Mouse (Mus musculus) kidney, embryonic 15.5 days (tissue): ENCODE measurements at regions not wholly inside any gene's neighbourhood (a gene's known extent, or its start where the extent isn't known, plus 50 kb on each side); places are given as distances from the start of the nearest gene placed in this dataset.

Source experiments
- ATAC-seq: fragments of 200-750 bp; cut with Nextera tagmentation; replicated peaks from 2 replicates; pipeline ENCODE4 v1.8.0; 2017; ENCODE audit warnings: moderate TSS enrichment; ENCODE audit not compliant: low FRiP score
- H3K27ac ChIP-seq: fragments of 300-500 bp; sonication (generic); 2 replicates; pipeline ENCODE4 v1.5.1; 2015; ENCODE audit warnings: mild to moderate bottlenecking, inconsistent platforms
- H3K27me3 ChIP-seq: fragments of 300-500 bp; sonication (generic); 2 replicates; pipeline ENCODE4 v1.6.1; 2015; ENCODE audit warnings: inconsistent platforms
- H3K36me3 ChIP-seq: fragments of 300-500 bp; sonication (generic); 2 replicates; pipeline ENCODE4 v1.6.1; 2015; ENCODE audit warnings: inconsistent platforms
- H3K4me1 ChIP-seq: fragments of 300-500 bp; sonication (generic); 2 replicates; pipeline ENCODE4 v1.6.1; 2015; ENCODE audit warnings: inconsistent platforms
- H3K4me2 ChIP-seq: fragments of 300-500 bp; sonication (generic); 2 replicates; pipeline ENCODE4 v1.6.1; 2015; ENCODE audit warnings: moderate library complexity, mild to moderate bottlenecking, inconsistent platforms
- H3K4me3 ChIP-seq: fragments of 300-500 bp; sonication (generic); replicated peaks from 2 replicates; pipeline ENCODE4 v1.5.1; 2015; ENCODE audit warnings: mild to moderate bottlenecking, inconsistent platforms
- H3K9ac ChIP-seq: fragments of 300-500 bp; sonication (generic); 2 replicates; pipeline ENCODE4 v1.6.1; 2015; ENCODE audit warnings: mild to moderate bottlenecking, inconsistent platforms
- H3K9me3 ChIP-seq: fragments of 300-500 bp; sonication (generic); replicated peaks from 2 replicates; pipeline ENCODE4 v1.6.1; 2016; ENCODE audit warnings: inconsistent platforms
- WGBS: fragments of 180-500 bp; shearing (Covaris S2); methylation state at CpG from one replicate; pipeline ENCODE4 v1.1.7; 2015; ENCODE audit warnings: mixed read lengths; 5-methylcytosine and 5-hydroxymethylcytosine counted together

DNA sequence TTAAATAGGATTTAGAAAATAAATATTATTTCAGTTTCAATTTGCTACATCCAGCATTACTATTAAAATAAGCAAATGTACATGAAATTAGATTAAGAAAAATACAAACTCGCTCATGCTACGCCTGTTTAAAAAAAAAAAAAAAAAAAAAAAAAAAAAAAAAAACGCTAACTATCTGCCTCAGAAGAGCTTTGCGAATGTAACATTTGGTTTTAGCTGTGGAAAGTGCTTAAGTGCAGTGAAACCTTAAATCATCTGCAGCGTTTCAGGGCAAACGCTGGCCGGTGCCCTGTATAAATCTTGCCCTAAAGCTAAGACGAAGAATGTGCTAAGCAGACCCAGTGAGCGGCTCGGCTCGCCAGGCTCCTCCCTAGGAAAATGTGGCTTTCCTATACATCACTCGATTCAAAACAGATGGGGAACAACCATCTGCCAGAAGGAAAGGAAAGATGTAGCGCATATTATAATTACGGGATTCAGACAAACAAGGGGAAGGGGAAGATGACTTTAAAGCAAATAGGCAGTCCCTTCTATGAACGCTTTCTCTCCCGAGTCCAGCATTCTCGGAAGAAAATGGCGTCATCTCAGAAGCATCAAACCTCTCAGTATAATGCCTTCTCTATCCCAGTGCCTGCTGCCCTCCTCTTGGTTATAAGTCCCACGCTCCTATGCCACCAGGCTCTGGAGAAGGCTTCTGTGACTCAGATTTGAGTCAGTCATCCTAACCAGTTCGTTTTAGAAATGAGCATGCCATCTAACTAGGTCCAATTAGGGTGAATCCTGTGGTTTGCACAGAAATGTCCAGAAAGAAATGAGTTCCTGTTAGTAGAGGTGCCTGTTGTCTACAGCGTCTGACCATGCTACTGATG is 105.2 kb upstream of the Supt20 start:
- Histone ChIP-seq H3K27me3 (no peaks in the 10 kb centered on the region), H3K4me3 (no peak overlapping the region), H3K36me3 (no peaks in the 10 kb centered on the region), H3K4me1 (peaks cover 10% of the 10 kb centered on the region), H3K4me2 (peak overlapping the region; percentile 24; the same call in 1 of the 2 replicates), H3K9me3 (no peaks in the 10 kb centered on the region), H3K27ac (peak overlapping the region; percentile 71), H3K9ac (no peak overlapping the region)
- WGBS, result 45% methylated on average over 21 of the region's 21 CpGs
- ATAC-seq, result 0 out of 2 replicates have a peak, but pooled peaks have one; percentile 64

DNA sequence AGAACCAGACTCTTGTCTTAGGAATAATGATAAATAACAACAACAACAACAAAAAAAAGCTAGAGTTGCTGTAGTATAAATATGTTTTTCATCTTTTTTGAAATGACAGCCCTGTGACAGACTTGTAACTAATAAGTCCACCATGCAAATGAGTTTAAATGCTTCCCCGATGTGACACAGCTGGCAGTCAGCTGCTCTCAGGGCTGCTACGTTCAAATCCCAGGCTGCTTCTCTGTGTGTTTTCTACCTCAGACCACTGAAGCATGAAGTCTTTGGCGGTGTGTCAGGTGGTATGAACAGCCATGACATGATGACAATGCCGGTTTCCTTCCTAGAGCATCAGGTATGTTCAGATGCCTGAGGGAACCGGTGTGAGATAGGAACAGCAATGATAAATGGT is 104.4 kb upstream of the Supt20 start:
- no peaks in the 10 kb centered on the region for H3K36me3 ChIP-seq

DNA sequence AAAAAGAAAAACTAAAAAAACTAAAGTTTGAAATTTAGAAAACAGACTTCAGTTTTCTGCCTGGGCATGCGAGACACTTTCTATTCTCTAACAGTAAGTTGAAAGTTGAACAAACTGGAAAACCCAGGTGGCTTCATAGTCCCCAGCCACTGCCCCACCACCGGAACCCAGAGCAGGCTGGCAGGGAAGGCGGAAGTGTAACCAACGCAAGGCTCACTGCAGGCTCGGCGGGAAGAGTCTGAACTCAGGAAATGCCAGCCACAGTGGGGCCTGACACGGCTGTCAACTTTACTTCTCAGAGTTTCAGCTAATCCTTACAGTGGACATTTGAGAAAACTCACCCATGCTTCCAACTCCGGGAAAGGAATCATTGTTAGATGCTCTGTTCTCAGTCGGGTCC is 102.6 kb upstream of the Supt20 start:
- H3K36me3 ChIP-seq, result no peaks in the 10 kb centered on the region
- no peak overlapping the region for H3K4me2 ChIP-seq
- no peaks in the 10 kb centered on the region for H3K27me3 ChIP-seq
- no peak overlapping the region for H3K9ac ChIP-seq
- ATAC-seq, result no peak
- peaks cover 19% of the 10 kb centered on the region for H3K4me1 ChIP-seq
- WGBS, result 73% methylated on average over 9 of the region's 9 CpGs
- H3K9me3 ChIP-seq, result no peaks in the 10 kb centered on the region
- H3K4me3 ChIP-seq, result no peak overlapping the region
- H3K27ac ChIP-seq, result no peak overlapping the region

More for the DNA sequence above, 104.4 kb upstream of the Supt20 start:
- H3K4me1 ChIP-seq, result peaks cover 18% of the 10 kb centered on the region
- WGBS, result 62% methylated on average over 5 of the region's 5 CpGs
- no peak overlapping the region for H3K27ac ChIP-seq
- ATAC-seq, result no peak
- H3K9ac ChIP-seq, result no peak overlapping the region
- no peak overlapping the region for H3K4me2 ChIP-seq
- no peaks in the 10 kb centered on the region for H3K9me3 ChIP-seq
- no peaks in the 10 kb centered on the region for H3K27me3 ChIP-seq
- no peak overlapping the region for H3K4me3 ChIP-seq

DNA sequence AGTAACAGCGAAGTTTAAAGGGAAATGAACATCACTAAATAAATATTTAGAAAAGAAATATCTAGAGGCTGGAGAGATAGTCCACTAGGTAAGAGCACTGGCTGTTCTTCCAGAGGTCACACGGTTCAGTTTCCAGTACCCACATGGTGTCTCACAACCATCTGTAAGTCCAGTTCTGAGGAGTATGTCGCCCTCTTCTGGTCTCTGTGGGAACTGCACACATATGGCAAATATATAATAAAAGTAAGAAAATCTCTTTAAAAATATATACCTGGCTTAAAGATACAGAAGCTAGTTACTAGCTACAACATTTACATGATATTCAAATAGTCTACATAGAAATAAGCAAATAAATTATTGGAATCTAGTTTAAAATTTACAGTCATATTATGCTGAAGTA is 101.4 kb upstream of the Supt20 start:
- WGBS, result 70% methylated on average over 3 of the region's 3 CpGs
- Histone ChIP-seq H3K4me1 (peaks cover 19% of the 10 kb centered on the region), H3K9me3 (no peaks in the 10 kb centered on the region), H3K27ac (no peak overlapping the region), H3K27me3 (no peaks in the 10 kb centered on the region), H3K4me3 (no peak overlapping the region), H3K4me2 (no peak overlapping the region), H3K9ac (no peak overlapping the region), H3K36me3 (no peaks in the 10 kb centered on the region)
- no peak for ATAC-seq

DNA sequence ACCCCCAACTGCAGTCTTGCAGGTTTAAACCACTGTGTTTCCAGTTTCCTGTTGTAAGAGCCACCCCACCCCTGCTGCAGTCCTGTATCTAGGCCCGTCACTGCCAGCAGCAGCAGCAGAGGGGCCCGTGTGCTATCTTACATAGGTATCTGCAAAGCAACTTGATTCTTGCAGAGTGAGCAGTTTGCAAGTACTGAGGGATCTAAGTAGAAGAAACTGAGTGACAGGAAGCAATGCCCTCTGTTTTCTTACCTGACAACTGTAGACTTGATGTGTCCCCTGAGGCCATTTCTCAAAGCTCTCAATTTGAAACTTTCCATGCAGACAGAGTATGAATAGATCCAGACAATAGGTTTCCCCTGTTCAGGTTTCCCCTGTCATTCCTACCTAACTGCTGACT is 100.5 kb upstream of the Supt20 start:
- Histone ChIP-seq H3K4me3 (no peak overlapping the region), H3K27ac (no peak overlapping the region; the same call in 1 of the 2 replicates), H3K9ac (no peak overlapping the region), H3K9me3 (no peaks in the 10 kb centered on the region), H3K36me3 (no peaks in the 10 kb centered on the region), H3K4me2 (no peak overlapping the region), H3K4me1 (peaks cover 15% of the 10 kb centered on the region), H3K27me3 (no peaks in the 10 kb centered on the region)
- 47% methylated on average over 2 of the region's 2 CpGs for WGBS
- no peak for ATAC-seq

DNA sequence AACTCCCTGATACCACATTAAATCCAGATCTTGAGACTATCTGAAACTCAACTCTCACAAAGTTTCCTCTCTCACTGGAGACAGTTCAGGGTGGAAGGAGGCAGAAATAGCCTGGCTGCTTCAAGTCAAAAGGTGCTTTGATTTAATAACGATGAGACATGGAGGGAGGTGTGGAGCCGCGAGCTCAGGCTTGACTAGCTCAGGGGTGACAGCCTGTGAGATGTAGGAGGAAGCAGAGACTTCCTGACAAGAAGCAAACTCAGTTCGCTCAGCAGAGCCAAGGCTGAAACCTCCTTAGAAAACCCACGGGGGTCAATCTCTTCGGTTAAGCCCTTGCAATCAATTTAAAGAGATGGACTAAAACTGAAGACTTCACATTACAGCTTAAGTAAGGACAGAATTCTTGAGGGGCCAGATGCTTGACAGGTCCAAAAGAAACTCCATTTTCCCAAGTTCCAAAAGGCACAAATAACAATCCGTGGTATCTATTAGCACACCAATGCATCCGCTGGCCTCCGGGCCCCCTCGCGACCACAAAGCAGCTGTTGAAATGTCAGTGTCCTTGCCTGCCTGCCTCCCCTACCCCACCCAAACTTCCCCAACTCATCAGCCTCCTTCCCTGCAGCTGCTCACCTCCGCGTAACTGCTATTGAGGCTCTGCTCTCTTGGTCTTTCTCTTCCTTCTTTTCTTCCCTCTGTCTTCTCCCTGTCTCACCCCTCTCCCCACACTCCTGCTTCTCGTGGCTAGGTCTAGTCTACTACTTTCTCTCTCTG is 99.8 kb upstream of the Supt20 start:
- Histone ChIP-seq H3K9ac (no peak overlapping the region), H3K4me1 (peaks cover 20% of the 10 kb centered on the region), H3K36me3 (no peaks in the 10 kb centered on the region), H3K9me3 (no peaks in the 10 kb centered on the region), H3K4me3 (no peak overlapping the region), H3K27ac (peak overlapping the region; percentile 41; the same call in 1 of the 2 replicates), H3K27me3 (no peaks in the 10 kb centered on the region), H3K4me2 (peak overlapping the region; percentile 25; the same call in 1 of the 2 replicates)
- ATAC-seq, result peak; percentile 18; the same call in 1 of the 2 replicates
- 35% methylated on average over 14 of the region's 14 CpGs for WGBS

DNA sequence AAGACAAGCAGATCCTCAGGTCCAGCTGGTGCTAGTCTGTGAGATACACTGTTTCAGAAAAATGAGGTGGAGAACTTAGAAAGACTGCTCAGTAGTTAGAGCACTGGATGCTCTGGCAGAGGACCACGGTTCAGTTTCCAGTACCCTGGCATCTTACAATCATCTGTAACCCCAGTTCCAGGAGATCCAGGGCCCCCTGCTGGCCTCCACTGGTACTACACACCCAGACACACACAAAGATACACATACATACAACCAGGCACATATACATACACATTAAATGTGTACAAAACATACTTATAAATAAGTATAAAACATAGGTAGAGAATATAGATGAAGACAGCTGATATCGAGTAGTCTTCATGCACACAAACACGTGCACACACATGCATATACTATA is 97.4 kb upstream of the Supt20 start:
- WGBS, result 87% methylated on average over 3 of the region's 3 CpGs
- no peak overlapping the region for H3K27ac ChIP-seq
- no peak overlapping the region for H3K4me2 ChIP-seq
- peaks cover 26% of the 10 kb centered on the region for H3K4me1 ChIP-seq
- no peak overlapping the region for H3K4me3 ChIP-seq
- no peaks in the 10 kb centered on the region for H3K27me3 ChIP-seq
- H3K9ac ChIP-seq, result no peak overlapping the region
- no peak for ATAC-seq
- no peaks in the 10 kb centered on the region for H3K9me3 ChIP-seq
- H3K36me3 ChIP-seq, result no peaks in the 10 kb centered on the region

DNA sequence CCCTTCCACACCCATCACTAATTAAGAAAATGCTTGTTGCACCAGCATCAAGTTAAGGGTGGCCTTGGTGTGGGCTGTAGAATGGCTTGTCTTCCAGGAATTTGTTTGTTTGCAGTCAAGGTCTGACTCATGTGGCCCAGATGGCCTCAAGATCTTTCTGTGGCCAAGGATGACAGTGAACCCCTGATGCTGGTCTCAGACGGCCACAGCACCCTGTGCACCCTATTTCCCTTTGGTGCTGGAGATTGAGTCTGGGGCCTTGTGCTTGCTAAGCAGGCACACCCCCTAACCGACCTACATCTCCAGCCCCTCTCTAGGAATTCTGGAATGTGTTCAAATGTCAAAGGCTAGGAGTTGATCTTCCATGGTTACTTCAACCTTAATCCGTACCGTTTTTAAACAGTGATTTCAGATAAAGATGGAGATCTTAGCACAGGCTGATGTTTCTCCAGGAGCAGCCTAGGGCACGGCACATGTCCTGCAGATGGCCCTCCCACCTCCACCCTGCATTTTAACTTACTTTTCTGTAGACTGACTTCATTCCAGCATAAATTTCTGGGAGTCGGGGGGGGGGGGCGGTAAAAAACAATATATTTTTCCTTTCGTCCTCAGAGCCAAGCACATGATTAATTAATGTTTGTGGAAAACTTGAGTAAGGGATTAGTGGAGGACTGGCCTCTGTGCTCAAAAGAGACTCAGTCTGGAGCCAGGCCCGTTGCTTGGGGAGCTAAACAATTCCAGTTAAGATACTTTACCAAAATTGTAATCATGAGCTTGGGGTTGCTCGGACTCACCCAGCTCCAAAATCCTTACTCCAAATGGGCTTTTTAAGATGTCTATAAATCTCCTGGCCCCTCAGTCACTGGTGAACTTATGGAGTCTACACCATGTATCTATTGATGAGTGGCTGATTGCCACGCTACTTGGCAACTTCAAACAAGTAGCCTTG is 95.0 kb upstream of the Supt20 start:
- Histone ChIP-seq H3K4me2 (no peak overlapping the region), H3K4me1 (peaks cover 18% of the 10 kb centered on the region), H3K27me3 (no peaks in the 10 kb centered on the region), H3K27ac (peak overlapping the region; percentile 56; the same call in 1 of the 2 replicates), H3K36me3 (no peaks in the 10 kb centered on the region), H3K9me3 (no peaks in the 10 kb centered on the region), H3K4me3 (no peak overlapping the region), H3K9ac (no peak overlapping the region)
- ATAC-seq, result 0 out of 2 replicates have a peak, but pooled peaks have one; percentile 46
- 58% methylated on average over 11 of the region's 11 CpGs for WGBS

DNA sequence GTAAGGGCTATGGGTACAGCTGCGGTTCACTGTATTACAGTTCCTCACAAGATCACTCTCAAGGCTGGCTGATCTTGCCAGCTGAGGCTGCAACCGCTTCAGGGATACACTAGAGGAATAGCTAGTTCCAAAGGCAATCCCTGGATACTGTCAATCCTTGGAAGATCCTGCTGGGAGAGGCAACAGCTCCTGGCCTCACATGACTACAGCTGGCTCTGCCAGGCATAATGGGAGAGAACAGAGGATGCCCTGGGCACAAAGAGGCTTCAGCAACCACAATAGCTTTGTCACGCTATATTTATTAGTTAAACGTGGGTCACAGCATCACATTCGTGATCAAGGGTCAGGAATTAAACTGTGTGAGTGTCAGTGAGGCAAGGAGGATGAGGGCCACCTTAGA is 94.3 kb upstream of the Supt20 start:
- H3K27ac ChIP-seq, result peak overlapping the region; percentile 56; the same call in 1 of the 2 replicates
- no peak for ATAC-seq

DNA sequence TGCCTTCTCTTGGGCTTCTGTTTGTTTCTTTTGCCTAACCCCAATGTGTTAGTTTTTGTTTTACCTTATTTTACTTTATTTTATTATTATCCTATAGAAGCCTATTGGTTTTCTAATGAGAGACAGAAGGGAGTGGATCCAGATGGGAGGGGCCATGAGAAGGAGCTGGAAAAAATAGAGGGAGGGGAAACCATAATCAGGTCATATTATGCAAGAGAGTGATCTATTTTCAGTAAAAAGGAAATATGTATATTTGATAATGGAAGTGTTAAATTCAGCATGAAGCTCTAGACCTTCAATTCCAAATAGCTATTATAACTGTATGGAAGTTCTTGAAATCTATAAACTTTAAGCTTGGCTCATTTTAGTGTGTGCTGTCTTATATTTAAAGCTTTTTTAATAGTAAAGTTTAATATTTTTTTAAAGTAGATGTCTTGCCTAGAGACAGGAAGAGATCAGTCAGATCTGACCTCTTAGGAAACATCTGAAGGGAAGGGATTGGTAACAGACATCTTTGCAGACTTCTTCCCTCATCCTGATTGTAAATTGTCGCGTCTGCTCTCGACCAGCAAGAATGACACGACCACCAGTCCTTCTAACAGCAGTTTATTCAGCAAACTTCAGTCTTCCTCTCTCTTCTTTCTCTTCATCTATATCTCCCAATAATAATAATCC is 87.8 kb upstream of the Supt20 start:
- H3K9ac ChIP-seq, result no peak overlapping the region
- H3K27ac ChIP-seq, result no peak overlapping the region
- 60% methylated on average over 4 of the region's 4 CpGs for WGBS
- H3K4me1 ChIP-seq, result no peaks in the 10 kb centered on the region
- no peaks in the 10 kb centered on the region for H3K36me3 ChIP-seq
- H3K4me2 ChIP-seq, result no peak overlapping the region
- H3K27me3 ChIP-seq, result no peaks in the 10 kb centered on the region
- H3K9me3 ChIP-seq, result no peaks in the 10 kb centered on the region
- H3K4me3 ChIP-seq, result no peak overlapping the region
- ATAC-seq, result no peak

More for the DNA sequence above, 94.3 kb upstream of the Supt20 start:
- Histone ChIP-seq H3K4me1 (peaks cover 11% of the 10 kb centered on the region), H3K9me3 (no peaks in the 10 kb centered on the region), H3K36me3 (no peaks in the 10 kb centered on the region), H3K4me2 (no peak overlapping the region), H3K4me3 (no peak overlapping the region), H3K9ac (no peak overlapping the region), H3K27me3 (no peaks in the 10 kb centered on the region)
- WGBS, result 84% methylated on average over 5 of the region's 5 CpGs

DNA sequence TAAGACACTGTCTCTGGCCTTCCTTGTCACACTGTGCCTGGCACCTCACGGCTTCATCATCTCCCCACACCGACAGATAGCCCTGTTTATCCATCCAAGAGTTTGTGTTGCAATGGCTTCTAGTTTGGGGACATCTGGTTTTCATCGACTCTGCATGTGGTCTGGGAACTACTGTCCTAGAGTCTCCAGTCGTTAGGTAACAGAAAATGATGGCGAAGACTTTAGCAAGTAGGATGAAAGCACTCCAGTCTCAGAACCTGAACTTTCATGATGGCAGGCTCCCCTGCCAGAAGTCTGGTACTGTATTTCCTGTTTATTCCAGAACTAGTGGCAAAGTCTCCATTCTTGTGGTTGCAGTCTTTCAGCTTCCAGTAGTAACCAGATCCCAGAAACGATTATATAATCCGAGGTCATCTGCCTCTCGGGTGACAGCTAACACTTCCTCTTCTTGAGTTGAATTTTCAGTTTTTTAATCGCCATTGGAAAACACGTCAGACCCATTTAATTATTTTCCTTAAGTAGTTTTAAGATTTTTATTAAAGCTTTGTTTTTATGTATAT is 81.1 kb upstream of the Supt20 start:
- Histone ChIP-seq H3K4me1 (no peaks in the 10 kb centered on the region), H3K36me3 (no peaks in the 10 kb centered on the region), H3K9ac (no peak overlapping the region), H3K27me3 (no peaks in the 10 kb centered on the region), H3K4me2 (no peak overlapping the region), H3K4me3 (no peak overlapping the region), H3K27ac (no peak overlapping the region), H3K9me3 (no peaks in the 10 kb centered on the region)
- 73% methylated on average over 10 of the region's 10 CpGs for WGBS
- ATAC-seq, result no peak
